Mouse (Mus musculus) left cerebral cortex, postnatal 14 days (tissue): ENCODE results near the gene Mef2d. TPM values are rescaled to one million over a fixed set of nuclear protein-coding genes. Genes with fewer than 3 reads are reported as not detected.
A peak's percentile ranks its signal among the peaks of the same experiment; 100 is the strongest.

Source experiments
- DNase-seq, 2 experiments: peaks; one replicate each; pipeline ENCODE4 v3.0.0; 2021 to 2022; ENCODE audit warnings: low spot score in 2 of 2, mixed read lengths in 1 of 2
- intact Hi-C: fragments of 180-260 bp; cut with DNase I; formaldehyde crosslinking; loops from one replicate; pipeline ENCODE4 v1.15.1; 2025
- total RNA-seq, 2 experiments: library from RNA; stranded (reverse); gene quantifications; 2 replicates each; pipeline ENCODE4 v1.2.3; 2021

Mef2d gene
- total RNA-seq, 2 experiments from 2014 or later: 196 to 201 TPM

DNA sequence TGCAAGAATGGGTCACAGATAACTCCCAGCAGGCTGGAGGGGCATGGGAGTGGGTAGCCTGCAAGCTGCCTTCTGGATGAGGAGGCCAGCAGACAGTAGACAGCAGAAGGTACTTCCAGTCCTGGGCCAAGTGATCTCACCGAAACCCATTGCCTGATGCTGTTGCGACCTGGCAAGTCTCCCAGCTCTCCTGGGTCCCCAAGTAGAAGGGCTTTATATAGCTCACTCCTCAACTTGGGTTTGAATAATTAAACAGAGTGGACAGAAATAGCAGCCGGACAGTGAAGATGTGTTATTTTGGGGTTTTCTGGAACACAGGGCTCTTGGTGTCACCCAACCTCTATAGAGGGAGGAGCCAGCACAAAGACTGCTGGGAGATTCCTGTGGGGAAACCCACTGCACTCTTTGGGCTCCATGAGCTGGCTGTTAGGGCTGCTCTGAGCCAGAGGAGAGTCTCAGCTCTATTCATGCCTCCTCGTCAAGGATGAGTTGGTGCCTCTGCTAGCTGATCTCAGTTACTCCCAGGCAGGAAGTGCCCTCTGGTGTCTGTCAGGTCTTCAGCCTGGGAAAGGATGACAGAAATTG is 8.9 kb upstream of the Mef2d start:
- intact Hi-C loops: loop anchor here (5.0 kb wide), 1 partner anchor 41 kb away; no protein-coding TSS in a partner anchor
- no peak for DNase-seq

DNA sequence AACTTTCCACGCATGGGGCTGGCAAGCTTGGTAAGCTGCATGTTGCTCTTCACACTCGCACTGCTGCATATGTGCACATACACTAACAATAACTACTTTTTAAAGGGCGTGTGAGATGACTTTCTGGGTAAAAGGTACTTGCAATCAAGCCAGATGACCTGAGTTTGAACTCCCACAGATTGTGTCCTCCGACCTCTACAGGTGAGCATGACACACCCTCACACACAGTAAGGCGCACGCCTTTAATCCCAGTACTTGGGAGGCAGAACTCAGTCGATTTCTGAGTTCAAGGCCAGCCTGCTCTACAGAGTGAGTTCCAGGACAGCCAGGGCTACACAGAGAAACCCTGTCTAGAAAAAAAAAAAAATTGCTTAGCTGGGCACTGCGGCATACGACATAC is 5.8 kb upstream of the Mef2d start:
- intact Hi-C loops: no loop called here

DNA sequence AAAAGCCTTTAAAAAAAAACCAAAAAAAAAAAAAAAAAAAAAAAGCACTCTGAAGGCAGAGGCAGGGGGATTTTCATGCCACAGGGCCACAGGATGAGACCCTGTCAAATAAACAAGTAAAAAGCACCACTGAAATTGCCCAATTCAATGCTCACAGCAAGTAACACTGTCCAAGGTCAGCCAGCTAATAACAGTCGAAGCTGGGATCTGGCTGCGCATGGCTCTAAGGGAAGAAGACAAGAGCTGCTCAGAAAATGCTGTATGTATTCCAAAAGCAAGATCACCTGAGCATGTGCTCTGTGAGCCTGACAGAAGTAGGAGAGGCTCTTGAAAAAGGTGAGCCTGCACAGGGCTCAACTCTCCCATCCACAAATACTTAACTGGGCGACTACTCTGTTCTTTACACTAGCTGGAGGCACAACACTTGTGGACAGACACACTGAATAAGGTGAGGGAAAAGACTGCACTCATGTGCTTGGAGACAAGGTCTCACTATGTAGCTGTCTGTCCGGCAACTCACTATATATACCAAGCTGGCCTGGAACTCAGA is 5.2 kb upstream of the Mef2d start:
- intact Hi-C loops: no loop called here

More for the DNA sequence above, 5.8 kb upstream of the Mef2d start:
- no peak for DNase-seq

DNA sequence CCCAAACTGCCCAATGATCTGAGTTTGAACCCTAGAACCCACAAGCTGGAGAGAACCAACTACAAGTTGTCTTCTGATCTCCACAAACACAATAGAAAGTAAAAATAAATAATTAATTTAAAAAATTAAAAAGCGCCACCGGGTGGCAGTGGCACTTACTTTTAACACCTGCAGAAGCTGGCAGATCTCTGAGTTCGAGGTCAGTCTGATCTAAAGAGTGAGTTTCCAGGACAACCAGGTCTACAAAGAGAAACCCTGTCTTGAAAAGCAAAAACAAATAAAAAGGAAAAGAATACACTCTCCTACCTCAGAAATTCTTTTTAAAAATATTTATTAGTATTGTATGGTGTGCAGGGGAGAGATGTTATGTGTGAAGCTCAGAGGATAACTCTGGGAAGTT is 4.4 kb upstream of the Mef2d start:
- intact Hi-C loops: no loop called here
- no peak for DNase-seq

More for the DNA sequence above, 5.2 kb upstream of the Mef2d start:
- DNase-seq: no peak

DNA sequence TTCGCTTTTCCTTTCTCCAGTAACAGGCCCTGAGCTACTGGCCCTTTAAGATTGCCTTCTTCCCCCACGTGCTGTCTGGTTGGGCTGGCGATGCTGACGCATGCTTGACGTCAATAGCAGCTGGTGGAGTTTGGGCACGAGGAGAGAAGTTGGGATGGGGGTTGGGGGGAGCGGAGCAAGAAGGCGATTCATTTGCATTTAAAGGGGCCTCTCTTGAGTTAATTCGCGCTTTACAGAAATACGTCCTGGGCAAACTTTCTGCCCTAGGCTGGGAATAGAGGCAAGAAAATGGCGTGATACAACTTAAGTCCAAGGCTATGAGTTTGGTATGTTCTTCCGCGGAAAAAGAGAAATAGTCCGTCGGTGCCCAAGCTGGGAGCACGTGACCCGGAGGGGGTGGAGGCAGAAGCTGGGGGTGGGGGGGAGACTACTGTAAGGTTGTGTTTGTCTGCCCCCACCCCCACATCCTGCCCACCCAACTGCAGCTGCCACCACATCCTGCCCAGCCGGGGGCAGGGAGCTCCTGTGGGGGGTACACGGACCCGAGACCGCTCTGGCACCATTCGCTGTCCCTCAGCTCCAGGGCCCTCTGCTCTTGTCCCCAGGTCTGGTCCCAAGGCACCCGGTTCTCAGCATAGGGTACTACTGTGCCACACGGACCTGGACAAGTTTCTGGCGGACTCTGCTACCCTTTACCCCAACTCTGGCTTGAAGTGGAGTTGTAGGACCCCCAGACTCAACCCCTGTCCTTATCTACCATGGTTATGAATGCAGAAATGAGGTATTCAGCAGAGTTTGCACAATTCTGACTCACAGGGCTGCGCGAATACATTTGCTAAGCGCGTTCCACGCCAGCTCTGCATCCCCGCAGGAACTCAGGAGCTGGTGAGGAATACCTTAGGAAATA is 3.6 kb upstream of the Mef2d start:
- intact Hi-C loops: no loop called here
- peak; percentile 95 to 97 for DNase-seq

DNA sequence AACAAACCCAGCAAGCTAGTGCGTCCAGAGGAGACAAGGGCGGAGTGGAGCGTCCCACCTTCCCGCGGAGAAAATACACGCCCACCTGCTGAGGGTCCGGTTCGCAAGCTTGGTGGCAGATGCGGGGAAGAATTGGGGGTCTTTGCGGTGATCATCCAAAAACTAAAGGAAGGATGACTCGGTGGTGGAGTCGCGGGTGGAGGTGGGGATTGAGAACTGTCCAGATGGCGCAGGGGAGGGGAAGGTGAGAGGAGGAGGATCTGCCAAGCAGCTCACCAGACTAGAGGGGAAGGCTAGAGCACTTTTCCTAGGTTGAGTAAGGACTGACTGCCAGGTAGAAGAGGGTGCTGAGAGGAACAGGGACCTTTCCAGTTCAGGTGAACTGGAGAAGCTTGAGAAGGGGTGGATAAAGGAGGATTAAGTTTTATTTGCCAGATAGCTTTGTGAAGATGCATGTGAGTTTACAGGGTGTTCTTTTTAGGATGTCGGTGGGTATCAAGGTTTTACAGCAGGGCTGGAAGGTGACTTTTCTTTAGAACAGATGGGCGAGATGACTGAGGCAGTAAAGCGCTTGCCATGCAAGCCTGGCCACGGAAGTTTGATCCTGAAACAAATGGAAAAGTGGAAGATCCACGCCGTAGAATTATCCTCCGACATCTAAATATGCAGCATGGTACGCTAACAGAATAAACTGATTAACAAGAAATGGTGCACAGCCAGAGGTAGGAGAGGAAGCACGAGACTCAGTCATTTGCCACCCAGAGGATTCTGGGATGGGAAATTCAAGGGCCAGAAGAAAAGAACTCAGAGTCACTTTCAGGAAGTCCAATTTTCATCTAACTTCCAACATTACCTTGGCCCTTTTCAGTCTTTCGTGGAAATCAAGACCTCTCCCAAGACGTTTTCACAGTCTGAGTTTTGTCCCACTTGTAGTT is 2.7 kb upstream of the Mef2d start:
- intact Hi-C loops: no loop called here
- DNase-seq: no peak

DNA sequence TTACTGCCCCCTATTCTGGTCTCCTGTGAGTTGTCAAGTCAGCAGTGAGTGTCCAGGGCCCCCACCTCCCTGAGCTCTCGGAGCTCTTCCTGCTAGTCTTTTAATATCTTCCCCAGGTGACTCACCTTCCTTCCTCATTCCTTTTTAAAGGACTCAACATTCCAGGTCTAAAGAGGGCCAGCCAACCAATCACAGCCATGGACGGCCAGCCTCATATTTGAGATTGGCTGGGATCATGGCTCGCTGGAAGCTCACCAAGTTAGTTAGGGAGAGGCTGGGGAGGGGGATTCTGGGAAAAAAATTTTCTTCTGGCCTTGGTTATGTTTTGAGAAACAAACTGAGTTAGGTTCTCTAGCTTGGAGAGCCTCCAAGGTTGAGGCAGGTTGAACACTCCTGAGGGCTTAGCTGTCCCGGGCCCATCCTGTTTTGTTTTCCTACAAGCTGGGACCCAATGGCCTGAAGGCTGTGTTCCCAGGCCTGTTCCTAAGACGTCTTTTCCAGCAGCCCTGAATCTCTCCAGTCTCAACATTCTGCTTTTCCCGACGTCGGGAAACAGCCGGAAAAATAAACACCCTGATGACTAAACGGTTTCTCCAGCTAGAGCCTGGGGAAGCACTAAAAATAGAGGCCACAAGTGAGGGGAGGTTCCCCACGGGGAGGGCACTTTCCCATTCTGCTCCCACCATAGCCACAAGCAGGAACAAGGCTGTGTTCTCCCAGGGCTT is 1.8 kb upstream of the Mef2d start:
- intact Hi-C loops: no loop called here
- DNase-seq: peak in 1 of 2 experiments; percentile 57

DNA sequence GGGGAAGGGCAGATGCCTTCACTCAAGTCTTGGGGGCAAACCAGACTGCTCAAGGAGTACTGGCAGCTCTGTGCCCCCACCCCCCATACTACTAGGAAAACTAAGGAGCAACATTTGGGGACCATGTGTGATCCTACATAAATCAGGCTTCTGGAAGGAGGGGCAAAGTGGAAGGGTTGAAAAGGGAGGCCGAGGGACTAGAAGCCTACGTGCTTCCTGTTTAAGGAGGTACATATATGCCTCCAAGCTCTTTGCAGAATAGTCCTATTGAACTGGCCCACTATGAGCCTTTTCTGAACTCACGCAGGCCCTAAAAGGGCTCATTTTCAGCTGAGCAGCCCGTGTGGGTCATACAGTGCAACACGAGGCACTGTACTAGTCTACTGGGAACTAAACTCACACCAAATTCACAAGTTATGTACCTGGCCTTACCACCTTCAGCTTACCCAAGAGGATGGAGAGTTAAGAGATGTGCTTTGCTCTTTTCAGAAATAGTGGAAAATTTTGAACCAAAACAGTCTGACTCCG is 1.2 kb upstream of the Mef2d start:
- no peak for DNase-seq
- intact Hi-C loops: no loop called here

DNA sequence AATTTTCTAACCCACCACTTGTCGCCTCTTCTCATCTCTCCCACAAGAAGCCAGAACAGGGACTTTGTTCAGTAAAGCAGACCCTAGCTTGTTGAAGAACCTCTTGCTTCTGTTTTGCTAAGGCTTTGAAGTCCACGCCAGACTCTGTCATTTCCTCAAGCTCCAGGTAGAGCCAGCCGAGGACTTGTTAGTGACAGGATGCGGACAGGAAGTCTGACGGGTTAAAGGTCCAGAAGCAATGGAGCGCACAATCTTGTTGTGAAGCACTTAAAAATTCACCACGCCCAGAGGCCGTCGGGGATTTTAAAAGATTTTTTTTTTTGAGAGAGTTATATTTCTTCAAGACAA is 759 bp upstream of the Mef2d start:
- intact Hi-C loops: no loop called here
- no peak for DNase-seq

DNA sequence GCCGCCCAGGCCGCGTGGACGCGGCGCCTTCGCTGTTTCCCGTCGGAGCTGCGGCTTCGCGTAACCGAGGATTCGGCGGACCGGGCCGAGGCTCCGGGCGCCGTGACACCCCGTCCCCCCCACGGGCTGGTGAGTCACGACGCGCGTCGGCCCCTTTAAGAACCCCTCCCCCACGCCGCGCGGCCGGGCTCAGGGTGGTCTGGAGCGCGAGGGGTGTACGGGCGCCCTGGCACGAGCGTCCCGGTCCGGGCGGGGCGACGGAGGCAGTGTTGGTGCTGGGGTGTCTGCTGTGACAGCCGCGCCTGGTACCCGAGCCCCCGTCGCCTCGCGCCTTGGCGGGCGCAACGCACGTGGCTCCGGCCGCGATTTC is 359 bp downstream of the Mef2d start:
- intact Hi-C loops: no loop called here
- peak in 1 of 2 experiments; percentile 63 for DNase-seq

DNA sequence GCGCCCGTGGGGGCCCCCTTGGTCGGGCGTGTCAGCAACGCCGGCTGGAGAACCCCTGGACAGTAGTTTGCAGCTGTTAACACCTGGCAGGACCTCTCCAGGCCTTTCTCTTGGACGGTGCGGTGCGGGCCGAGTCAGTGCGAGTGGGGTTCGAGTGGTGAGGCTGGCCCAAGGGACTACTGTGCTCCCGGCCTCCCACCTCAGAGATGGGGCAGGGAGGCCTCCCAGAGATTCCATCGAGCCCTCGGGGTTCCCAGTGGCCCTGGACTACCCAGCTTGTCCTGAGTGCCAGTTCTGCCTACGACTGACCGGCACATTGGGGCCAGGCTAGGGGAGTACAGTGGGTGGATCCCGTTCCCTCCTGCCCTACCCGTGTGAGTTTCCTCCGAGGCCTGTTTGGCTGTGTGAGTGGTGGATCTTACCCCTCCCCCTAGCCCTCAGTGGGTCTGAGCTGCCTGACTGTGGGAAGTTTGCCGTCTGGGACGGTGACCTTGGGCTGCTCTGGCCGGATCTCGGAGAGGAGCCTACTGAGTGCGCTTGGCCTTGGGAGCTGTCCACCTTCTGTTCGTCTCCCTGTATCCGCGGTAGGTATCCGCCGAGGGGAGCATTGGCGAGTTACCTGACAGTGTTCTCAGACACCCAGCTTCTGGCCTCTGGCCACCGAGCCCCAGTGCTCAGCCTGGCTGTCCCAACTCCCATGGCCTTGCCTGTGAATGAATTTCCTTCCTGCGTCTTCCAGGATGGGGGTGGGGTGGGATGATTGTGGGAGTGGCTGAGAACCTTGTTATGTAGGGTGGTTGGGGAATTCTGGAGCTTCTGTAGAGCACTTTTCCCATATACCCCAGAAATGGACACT is 972 bp downstream of the Mef2d start:
- peak; percentile 63 to 70 for DNase-seq
- intact Hi-C loops: no loop called here

DNA sequence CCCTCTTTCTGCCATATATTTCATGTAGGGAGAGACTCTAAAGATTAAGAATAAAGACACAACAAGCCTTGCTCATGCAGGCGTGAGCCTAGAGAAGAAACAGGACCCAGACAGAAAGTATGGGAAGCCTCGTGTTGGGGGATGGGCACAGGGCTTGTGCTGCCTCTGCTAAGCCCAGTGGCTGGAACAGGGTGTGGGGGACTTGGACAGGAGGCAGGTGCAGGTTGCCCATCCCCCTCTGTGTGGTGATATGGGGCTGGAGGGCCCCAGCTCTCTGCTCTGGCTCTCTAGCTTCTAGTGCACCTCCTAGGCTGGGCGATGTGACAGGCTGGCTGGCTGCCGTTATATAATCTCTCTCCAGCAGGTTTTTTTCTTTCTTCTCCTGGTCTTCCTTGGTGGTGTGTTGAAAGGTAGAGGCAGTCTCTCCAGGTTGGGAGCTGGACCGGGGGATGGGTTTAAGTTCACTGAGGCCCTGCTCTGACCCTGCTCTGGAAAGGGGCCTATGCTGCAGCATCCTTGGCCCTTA is 1.9 kb downstream of the Mef2d start:
- DNase-seq: peak in 1 of 2 experiments; percentile 46

DNA sequence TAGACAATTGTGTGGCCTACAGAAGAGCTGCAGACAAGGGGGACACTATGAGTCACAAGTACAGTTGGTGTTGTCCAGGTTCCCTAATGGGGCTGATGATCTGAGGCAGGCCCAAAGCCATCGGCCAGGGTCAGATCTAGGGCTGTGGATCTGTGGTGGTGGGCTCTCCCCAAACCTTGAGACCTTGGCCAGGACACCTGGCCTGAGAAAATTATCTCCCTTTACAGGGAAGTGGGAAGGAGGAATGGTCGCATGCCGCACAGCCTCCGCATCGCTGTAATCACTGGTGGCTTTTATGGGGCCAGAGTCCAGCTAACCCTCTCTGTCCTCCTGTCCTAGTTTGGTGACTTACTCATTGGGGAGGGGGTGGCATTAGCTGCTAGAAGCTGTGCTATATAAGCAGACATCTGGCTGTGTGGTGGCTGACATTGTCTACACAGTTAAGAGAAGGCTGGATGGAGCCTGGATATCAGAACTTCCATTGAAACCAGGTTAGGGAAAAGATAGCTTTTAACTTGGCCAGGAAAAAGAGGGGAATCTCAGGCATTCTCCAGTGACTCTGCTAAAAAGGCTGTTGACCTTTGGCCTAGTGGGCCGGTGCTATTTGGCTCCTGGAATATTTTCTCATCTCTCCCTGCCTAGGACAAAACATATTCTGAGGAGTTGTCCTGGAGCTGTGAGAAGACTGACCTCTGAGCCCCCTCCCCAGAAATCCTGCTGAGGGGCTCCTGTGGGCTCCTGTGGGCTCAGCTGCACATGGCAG is 2.7 kb downstream of the Mef2d start:
- intact Hi-C loops: no loop called here
- DNase-seq: no peak

More for the DNA sequence above, 1.9 kb downstream of the Mef2d start:
- intact Hi-C loops: no loop called here

DNA sequence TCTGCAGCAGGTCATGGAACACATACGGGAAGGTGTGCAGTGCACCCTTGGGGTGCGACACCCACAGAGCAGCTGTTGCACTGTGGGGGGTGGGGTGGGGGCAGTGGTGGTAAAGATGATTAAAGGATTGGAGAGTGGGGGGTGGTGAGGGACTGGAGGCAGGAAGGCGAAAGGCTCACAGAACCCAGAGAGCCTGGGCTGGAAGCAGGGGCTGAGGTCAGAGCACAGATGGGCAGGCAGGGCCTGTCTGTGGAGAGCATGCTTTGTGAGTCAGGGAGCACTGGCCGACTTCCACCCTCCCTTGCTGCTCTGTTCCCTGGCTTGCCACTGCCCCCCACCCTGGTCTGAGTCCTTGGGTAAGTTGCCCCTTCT is 3.2 kb downstream of the Mef2d start:
- intact Hi-C loops: no loop called here

DNA sequence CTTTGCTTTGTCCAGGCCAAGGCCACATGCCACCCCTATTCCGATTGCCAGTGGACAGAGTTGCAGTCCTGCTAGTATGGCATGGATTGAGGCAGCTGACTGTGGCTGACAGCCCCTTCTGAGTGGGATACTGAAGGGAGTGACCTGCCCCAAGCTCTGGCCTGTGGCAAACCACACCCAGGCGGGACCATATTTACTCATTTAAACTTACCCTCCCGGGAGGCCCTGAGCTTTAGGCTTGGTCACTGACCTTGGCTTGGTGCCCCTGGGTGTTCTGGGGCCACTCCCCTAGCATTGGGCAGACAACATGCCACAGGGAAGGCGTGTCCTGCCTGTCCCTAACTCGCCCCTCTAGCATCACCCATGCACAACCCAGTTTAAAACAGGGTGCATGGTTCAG is 3.8 kb downstream of the Mef2d start:
- intact Hi-C loops: no loop called here
- no peak for DNase-seq

More for the DNA sequence above, 3.2 kb downstream of the Mef2d start:
- no peak for DNase-seq

DNA sequence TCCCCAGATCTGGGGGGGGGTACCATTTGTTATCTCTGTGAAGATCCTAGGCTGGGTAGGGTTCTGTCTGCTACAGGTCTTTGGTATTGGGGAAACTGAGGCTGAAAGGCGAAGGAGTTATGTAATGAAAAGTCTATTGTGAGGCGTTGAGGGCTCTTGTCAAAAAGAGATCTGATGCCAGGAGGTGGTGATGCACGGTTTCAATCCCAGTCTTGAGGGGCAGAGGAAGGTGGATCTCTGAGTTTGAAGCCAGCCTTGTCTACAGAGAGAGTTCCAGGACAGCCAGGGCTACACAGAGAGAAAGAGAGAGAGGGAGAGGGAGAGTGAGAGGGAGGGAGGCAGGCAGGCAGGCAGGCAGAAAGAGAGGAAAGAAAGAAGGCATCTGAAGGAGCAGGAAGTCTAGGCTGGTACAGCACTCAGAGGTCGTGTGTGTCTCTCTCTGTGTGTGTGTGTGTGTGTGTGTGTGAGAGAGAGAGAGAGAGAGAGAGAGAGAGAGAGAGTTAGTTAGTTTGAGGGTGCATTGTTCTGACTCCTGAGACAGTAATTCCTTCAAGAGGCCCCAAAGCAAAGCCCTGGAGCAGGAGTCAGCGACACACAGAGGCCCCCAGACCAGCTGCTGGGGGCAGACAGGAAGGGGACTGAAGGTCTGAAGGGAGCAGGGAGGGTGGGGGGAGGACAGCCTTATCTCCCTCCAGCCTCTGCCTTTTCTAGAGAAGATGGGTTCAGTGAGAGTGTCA is 4.4 kb downstream of the Mef2d start:
- DNase-seq: no peak
- intact Hi-C loops: no loop called here
